Mouse (Mus musculus) forebrain, embryonic 15.5 days (tissue): ENCODE results near the gene Rhbg. TPM values are rescaled to one million over a fixed set of nuclear protein-coding genes. Genes with fewer than 3 reads are reported as not detected.

Experiments
- microRNA-seq: library from miRNA; unstranded; fragments of <30 nt; microRNA quantifications from one replicate; pipeline ENCODE4, GENCODE M21; 2016
- polyA plus RNA-seq: library from polyadenylated mRNA; unstranded; fragments of >200 nt; fragmentation: Nextera tagmentation; extraction: Ambion mirVana; gene quantifications from 2 replicates; pipeline ENCODE4 v1.2.1, GENCODE M21; 2015

Gene Rhbg
- polyA plus RNA-seq, 1 experiment from 2014 or later, result 0.14 TPM

Small RNA genes within 50 kb of the gene (microRNA-seq; reads per million reads assigned to microRNA genes)
- gene Gm25641 (not detected), gene Mir3093 (33.0 reads per million, percentile 38 among the genes with 10 or more reads in this experiment), gene Mir9-1 (not detected)

Other genes with a start within 250 kb of the Rhbg start
- 0.43 and 0.89 TPM in 2 replicates for gene Hapln2, start 227.1 kb downstream of the Rhbg start, polyA plus RNA-seq
- gene Gpatch4, start 211.6 kb downstream of the Rhbg start, polyA plus RNA-seq, result 29.7 and 31.1 TPM in 2 replicates
- 167 and 170 TPM in 2 replicates for gene Naxe, start 196.2 kb downstream of the Rhbg start, polyA plus RNA-seq
- gene Ttc24, start 176.4 kb downstream of the Rhbg start, polyA plus RNA-seq, result not detected in 2 replicates
- gene Iqgap3, start 172.7 kb downstream of the Rhbg start, polyA plus RNA-seq, result 7.1 and 8.9 TPM in 2 replicates
- 20.1 and 21.3 TPM in 2 replicates for gene Mef2d, start 112.3 kb downstream of the Rhbg start, polyA plus RNA-seq
- gene Gm38392, start 32.5 kb upstream of the Rhbg start, polyA plus RNA-seq, result 0.23 TPM in 1 of 2 replicates, not detected in the other
- 9.2 and 9.6 TPM in 2 replicates for gene Tsacc, start 42.3 kb upstream of the Rhbg start, polyA plus RNA-seq
- gene Cct3, start 42.4 kb upstream of the Rhbg start, polyA plus RNA-seq, result 523 and 531 TPM in 2 replicates
- 103 and 105 TPM in 2 replicates for gene Glmp, start 70.3 kb upstream of the Rhbg start, polyA plus RNA-seq
- gene Tmem79, start 81.4 kb upstream of the Rhbg start, polyA plus RNA-seq, result 1.7 and 2.0 TPM in 2 replicates
- gene Smg5, start 81.6 kb upstream of the Rhbg start, polyA plus RNA-seq, result 59.8 and 65.1 TPM in 2 replicates
- gene Paqr6, start 109.9 kb upstream of the Rhbg start, polyA plus RNA-seq, result 0.94 and 1.0 TPM in 2 replicates
- gene Bglap3, start 118.0 kb upstream of the Rhbg start, polyA plus RNA-seq, result 0.27 TPM in 1 of 2 replicates, not detected in the other
- gene Bglap2, start 124.0 kb upstream of the Rhbg start, polyA plus RNA-seq, result not detected in 2 replicates
- not detected in 2 replicates for gene Bglap, start 129.8 kb upstream of the Rhbg start, polyA plus RNA-seq
- gene Pmf1, start 155.6 kb upstream of the Rhbg start, polyA plus RNA-seq, result 55.1 and 64.8 TPM in 2 replicates
- 31.3 and 33.2 TPM in 2 replicates for gene Slc25a44, start 170.4 kb upstream of the Rhbg start, polyA plus RNA-seq
- 16.3 and 17.7 TPM in 2 replicates for gene Sema4a, start 206.5 kb upstream of the Rhbg start, polyA plus RNA-seq